Mouse (Mus musculus) lung, embryonic 15.5 days (tissue): ENCODE measurements around the gene Olfr825. TPM values are rescaled to one million over a fixed set of nuclear protein-coding genes. Genes with fewer than 3 reads are reported as not detected.
"Not testable (repeated sequence)": the region's sequence is repeated elsewhere in the genome, so short reads cannot be mapped to it uniquely, and the experiment has no call there.

ENCODE experiments used
- ATAC-seq: fragments of 200-750 bp; cut with Nextera tagmentation; 2 replicates; pipeline ENCODE4 v1.8.0; 2017; ENCODE audit warnings: moderate number of reproducible peaks, borderline replicate concordance; ENCODE audit not compliant: low FRiP score, low TSS enrichment; ENCODE audit errors: extremely low read depth
- H3K27ac ChIP-seq: fragments of 300-500 bp; sonication (generic); 2 replicates; pipeline ENCODE4 v1.5.1; 2015; ENCODE audit warnings: moderate library complexity, mild to moderate bottlenecking, inconsistent platforms
- H3K27me3 ChIP-seq: fragments of 300-500 bp; sonication (generic); 2 replicates; pipeline ENCODE4 v1.6.1; 2015; ENCODE audit warnings: inconsistent platforms
- H3K36me3 ChIP-seq: fragments of 300-500 bp; sonication (generic); 2 replicates; pipeline ENCODE4 v1.6.1; 2015; ENCODE audit warnings: inconsistent platforms
- H3K4me1 ChIP-seq: fragments of 300-500 bp; sonication (generic); 2 replicates; pipeline ENCODE4 v1.6.1; 2015; ENCODE audit warnings: inconsistent platforms
- H3K4me2 ChIP-seq: fragments of 300-500 bp; sonication (generic); 2 replicates; pipeline ENCODE4 v1.6.1; 2015; ENCODE audit warnings: inconsistent platforms, mild to moderate bottlenecking, moderate library complexity
- H3K4me3 ChIP-seq: fragments of 300-500 bp; sonication (generic); 2 replicates; pipeline ENCODE4 v1.5.1; 2015; ENCODE audit warnings: mild to moderate bottlenecking, inconsistent platforms
- H3K9ac ChIP-seq: fragments of 300-500 bp; sonication (generic); 2 replicates; pipeline ENCODE4 v1.6.1; 2015; ENCODE audit warnings: inconsistent platforms
- H3K9me3 ChIP-seq: fragments of 300-500 bp; sonication (generic); 2 replicates; pipeline ENCODE4 v1.6.1; 2016; ENCODE audit warnings: inconsistent platforms
- WGBS: fragments of 180-500 bp; shearing (Covaris S2); methylation state at CpG from one replicate; pipeline ENCODE4 v1.1.7; 2015; 5-methylcytosine and 5-hydroxymethylcytosine counted together
- polyA plus RNA-seq: library from polyadenylated mRNA; unstranded; fragments of >200 nt; fragmentation: Nextera tagmentation; extraction: Ambion mirVana; gene quantifications from 2 replicates; pipeline ENCODE4 v1.2.1, GENCODE M21; 2015

Gene Olfr825
- polyA plus RNA-seq = not detected in 2 replicates

- Histone ChIP-seq H3K9me3 (no peaks in the 10 kb centered on the region), H3K36me3 (no peaks in the 10 kb centered on the region), H3K4me3 (no peak within 1 kb of the TSS), H3K4me1 (no peaks in the 10 kb centered on the region), H3K9ac (no peak within 1 kb of the TSS), H3K27me3 (no peaks in the 10 kb centered on the region), H3K27ac (no peak within 1 kb of the TSS), H3K4me2 (no peak within 1 kb of the TSS)
- no peak for ATAC-seq
These were observed at the start of gene Olfr825 for GRCm38 (mm10) chr10:130166666-130167065. Olfr825 (minus strand) TSS chr10:130166766.

- no peak within 1 kb of the TSS for H3K27ac ChIP-seq
- no peak within 1 kb of the TSS for H3K4me2 ChIP-seq
- H3K4me1 ChIP-seq = no peaks in the 10 kb centered on the region
- H3K9me3 ChIP-seq = no peaks in the 10 kb centered on the region
- WGBS = 86% methylated on average over 1 of the region's 1 CpGs
- H3K27me3 ChIP-seq = no peaks in the 10 kb centered on the region
- ATAC-seq = no peak
- H3K36me3 ChIP-seq = no peaks in the 10 kb centered on the region
- no peak within 1 kb of the TSS for H3K4me3 ChIP-seq
- H3K9ac ChIP-seq = no peak within 1 kb of the TSS
These were observed 47.7 kb upstream of the Olfr825 start, which contains the start of gene Olfr827 for GRCm38 (mm10) chr10:130214303-130214702. Olfr827 (minus strand) TSS chr10:130214403.

DNA sequence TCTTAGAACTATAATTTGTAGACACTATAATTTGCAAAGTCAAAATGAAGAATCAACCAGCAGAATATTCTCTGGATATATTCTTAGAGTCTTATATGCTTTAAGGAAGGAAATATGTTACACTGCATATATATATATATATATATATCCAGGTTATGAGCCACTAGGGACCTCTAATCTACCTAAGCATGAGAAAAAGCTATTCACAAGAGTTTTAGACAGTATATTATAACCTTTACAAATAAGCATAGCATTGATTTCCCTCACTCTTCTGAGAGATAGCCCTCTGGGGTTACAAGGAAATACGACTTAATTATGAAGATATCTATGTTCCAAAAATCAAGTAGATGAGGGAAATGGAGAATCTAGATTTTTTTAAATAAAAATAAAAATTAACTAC, 17.5 kb upstream of the Olfr825 start, which contains the start of gene Olfr826:
Gene Olfr826, minus strand, starts transcription at position 101 of the 400 bp plus-strand sequence.
- no peak for ATAC-seq

GRCm38 (mm10) chr10:130165196-130165595, 1.4 kb downstream of the Olfr825 start:
- H3K4me2 ChIP-seq = no peak overlapping the region
- H3K27ac ChIP-seq = no peak overlapping the region
- H3K27me3 ChIP-seq = no peaks in the 10 kb centered on the region
- no peak overlapping the region for H3K9ac ChIP-seq
- no peaks in the 10 kb centered on the region for H3K9me3 ChIP-seq
- H3K4me1 ChIP-seq = no peaks in the 10 kb centered on the region
- ATAC-seq = no peak
- no peaks in the 10 kb centered on the region for H3K36me3 ChIP-seq
- no peak overlapping the region for H3K4me3 ChIP-seq

More for the DNA sequence above, 17.5 kb upstream of the Olfr825 start, which contains the start of gene Olfr826:
- 55% methylated on average over 1 of the region's 1 CpGs for WGBS
- H3K36me3 ChIP-seq = no peaks in the 10 kb centered on the region
- H3K9me3 ChIP-seq = no peaks in the 10 kb centered on the region
- no peak within 1 kb of the TSS for H3K4me3 ChIP-seq
- H3K4me2 ChIP-seq = no peak within 1 kb of the TSS
- no peak within 1 kb of the TSS for H3K9ac ChIP-seq
- no peaks in the 10 kb centered on the region for H3K27me3 ChIP-seq
- no peak within 1 kb of the TSS for H3K27ac ChIP-seq
- no peaks in the 10 kb centered on the region for H3K4me1 ChIP-seq

GRCm38 (mm10) chr10:130144121-130144520, 22.4 kb downstream of the Olfr825 start:
- Histone ChIP-seq H3K27me3 (no peaks in the 10 kb centered on the region), H3K9ac (no peak overlapping the region), H3K27ac (no peak overlapping the region), H3K4me2 (no peak overlapping the region), H3K4me1 (no peaks in the 10 kb centered on the region), H3K36me3 (no peaks in the 10 kb centered on the region), H3K4me3 (no peak overlapping the region), H3K9me3 (no peaks in the 10 kb centered on the region)
- ATAC-seq = no peak
- 74% methylated on average over 5 of the region's 5 CpGs for WGBS

GRCm38 (mm10) chr10:130142481-130142880, 24.1 kb downstream of the Olfr825 start:
- not testable (repeated sequence) for ATAC-seq, H3K27me3 ChIP-seq, H3K4me1 ChIP-seq, H3K36me3 ChIP-seq, H3K4me3 ChIP-seq, H3K4me2 ChIP-seq, H3K9ac ChIP-seq, H3K9me3 ChIP-seq, H3K27ac ChIP-seq
- 69% methylated on average over 5 of the region's 5 CpGs for WGBS

GRCm38 (mm10) chr10:130134811-130135210, 31.8 kb downstream of the Olfr825 start:
- no peak overlapping the region for H3K4me2 ChIP-seq
- H3K4me3 ChIP-seq = no peak overlapping the region

GRCm38 (mm10) chr10:130129900-130130299, 36.7 kb downstream of the Olfr825 start, which contains the start of gene Olfr824:
Olfr824 (minus strand) TSS chr10:130130000.
- H3K4me3 ChIP-seq, H3K9ac ChIP-seq, H3K4me1 ChIP-seq, H3K4me2 ChIP-seq, H3K9me3 ChIP-seq, H3K27me3 ChIP-seq, ATAC-seq, H3K36me3 ChIP-seq, H3K27ac ChIP-seq: not testable (repeated sequence)

More at GRCm38 (mm10) chr10:130134811-130135210, 31.8 kb downstream of the Olfr825 start:
- no peak for ATAC-seq
- no peaks in the 10 kb centered on the region for H3K9me3 ChIP-seq
- H3K27me3 ChIP-seq = no peaks in the 10 kb centered on the region
- H3K9ac ChIP-seq = no peak overlapping the region
- no peaks in the 10 kb centered on the region for H3K36me3 ChIP-seq
- no peaks in the 10 kb centered on the region for H3K4me1 ChIP-seq
- no peak overlapping the region for H3K27ac ChIP-seq

GRCm38 (mm10) chr10:130116045-130116444, 50.5 kb downstream of the Olfr825 start:
- H3K36me3 ChIP-seq, H3K27me3 ChIP-seq, H3K27ac ChIP-seq, H3K4me2 ChIP-seq, H3K4me3 ChIP-seq, H3K9ac ChIP-seq, H3K4me1 ChIP-seq, ATAC-seq, H3K9me3 ChIP-seq: not testable (repeated sequence)
- WGBS = 69% methylated on average over 3 of the region's 3 CpGs

GRCm38 (mm10) chr10:130115283-130115682, 51.3 kb downstream of the Olfr825 start, which contains the start of gene Olfr823:
Olfr823 (minus strand) TSS chr10:130115383.
- H3K4me1 ChIP-seq, H3K4me3 ChIP-seq, ATAC-seq, H3K36me3 ChIP-seq, H3K9ac ChIP-seq, H3K27me3 ChIP-seq, H3K9me3 ChIP-seq, H3K27ac ChIP-seq, H3K4me2 ChIP-seq: not testable (repeated sequence)
- WGBS = 75% methylated on average over 1 of the region's 1 CpGs

Other genes with a start within 250 kb of the Olfr825 start
- gene Olfr818, start 217.7 kb downstream of the Olfr825 start, polyA plus RNA-seq = not detected in 2 replicates
- not detected in 2 replicates for gene Olfr819, start 199.5 kb downstream of the Olfr825 start, polyA plus RNA-seq
- not detected in 2 replicates for gene Olfr247, start 190.6 kb downstream of the Olfr825 start, polyA plus RNA-seq
- gene Gm10310, start 181.7 kb downstream of the Olfr825 start, polyA plus RNA-seq = not detected in 2 replicates
- gene Olfr820, start 154.1 kb downstream of the Olfr825 start, polyA plus RNA-seq = not detected in 2 replicates
- gene Olfr821, start 136.4 kb downstream of the Olfr825 start, polyA plus RNA-seq = not detected in 2 replicates
- gene Olfr822, start 95.6 kb downstream of the Olfr825 start, polyA plus RNA-seq = not detected in 2 replicates
- gene Olfr823, start 51.4 kb downstream of the Olfr825 start, polyA plus RNA-seq = not detected in 2 replicates
- not detected in 2 replicates for gene Olfr824, start 36.8 kb downstream of the Olfr825 start, polyA plus RNA-seq
- gene Olfr826, start 17.4 kb upstream of the Olfr825 start, polyA plus RNA-seq = not detected in 2 replicates
- not detected in 2 replicates for gene Olfr827, start 47.6 kb upstream of the Olfr825 start, polyA plus RNA-seq
- not detected in 2 replicates for gene Neurod4, start 113.5 kb upstream of the Olfr825 start, polyA plus RNA-seq
- 0.52 and 2.2 TPM in 2 replicates for gene Tespa1, start 156.1 kb upstream of the Olfr825 start, polyA plus RNA-seq
- not detected in 2 replicates for gene Vmn2r84, start 227.6 kb upstream of the Olfr825 start, polyA plus RNA-seq